Comparison of ENCODE assay signal across 28 mouse cellular contexts in the genomic region with DNA sequence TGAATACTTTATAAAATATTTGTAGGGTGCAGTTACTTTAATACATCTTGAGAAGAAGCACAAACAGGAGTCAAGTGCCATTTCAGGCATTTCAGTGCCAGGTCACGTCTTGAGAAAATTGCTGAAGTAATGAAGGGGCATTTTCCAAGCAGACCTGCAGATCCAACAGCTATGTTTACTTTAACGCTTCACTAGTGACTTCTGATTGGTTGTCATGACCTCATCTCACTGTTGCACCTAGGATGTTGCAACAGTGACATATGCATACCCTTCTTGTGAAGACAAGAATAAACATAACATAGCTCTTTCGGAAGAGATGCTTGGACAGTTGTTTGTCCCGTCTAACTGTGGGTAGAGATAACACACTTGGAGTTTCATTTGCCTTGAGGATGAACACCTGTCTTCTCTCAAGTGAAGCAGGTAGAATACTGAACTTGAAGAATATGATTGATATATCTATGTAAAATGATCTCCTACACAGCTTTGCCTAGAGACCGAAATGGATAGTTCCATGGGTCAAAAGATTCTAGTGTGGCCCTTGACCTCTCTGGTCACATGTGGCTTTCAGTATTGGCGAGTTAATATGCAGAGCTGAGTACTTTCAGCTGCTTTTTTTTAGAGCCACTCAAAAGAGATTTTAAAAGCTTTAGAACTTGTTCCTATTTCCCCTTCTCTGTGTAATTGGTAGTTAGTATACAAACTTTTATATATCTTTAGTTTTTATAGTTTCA.
DNase-seq lines count a peak whose midpoint lies in the region; ATAC-seq and TF ChIP-seq lines count a peak whose summit lies in the region.
"Had no signal": no experiment of that assay in that cellular context is flagged by ENCODE, and none has a peak within 500 bp of the region (broad histone marks: within the 10 kb centered on the region; RNA-seq: fewer than 3 reads in every experiment).

No protein-coding gene starts in this region.

- H3K4me2 ChIP-seq in hindbrain, postnatal 0 days (ENCODE audit: low read depth, low read length) = no peak overlapping the region
- H3K4me2 ChIP-seq in liver, postnatal 0 days (ENCODE audit: low read depth, low read length) = peak overlapping the region; percentile 22; the same call in 1 of the 2 replicates
- no peak overlapping the region for H3K4me2 ChIP-seq in embryonic facial prominence, embryonic 11.5 days (ENCODE audit: low read depth, low read length)
- H3K4me2 ChIP-seq: embryonic facial prominence, embryonic 12.5 days; heart, embryonic 12.5 days; hindbrain, embryonic 14.5 days; liver, embryonic 13.5 days; lung, embryonic 14.5 days; midbrain, embryonic 12.5 days had no signal

- H3K4me1 ChIP-seq in hindbrain, embryonic 10.5 days (replicated peaks) = peaks cover 85% of the 10 kb centered on the region
- H3K4me1 ChIP-seq in hindbrain, postnatal 0 days (ENCODE audit: insufficient read depth, low read length) = no peaks in the 10 kb centered on the region
- H3K4me1 ChIP-seq in liver, postnatal 0 days (ENCODE audit: insufficient read depth) = no peaks in the 10 kb centered on the region
- no peaks in the 10 kb centered on the region for H3K4me1 ChIP-seq in embryonic facial prominence, embryonic 11.5 days (ENCODE audit: control insufficient read depth, insufficient read depth, low read length)
- H3K4me1 ChIP-seq: liver, embryonic 13.5 days had no signal

- H3K9me3 ChIP-seq in hindbrain, embryonic 10.5 days = no peaks in the 10 kb centered on the region
- H3K9me3 ChIP-seq in hindbrain, postnatal 0 days (ENCODE audit: low read length) = no peaks in the 10 kb centered on the region
- no peaks in the 10 kb centered on the region for H3K9me3 ChIP-seq in liver, postnatal 0 days (ENCODE audit: low read length)
- no peaks in the 10 kb centered on the region for H3K9me3 ChIP-seq in embryonic facial prominence, embryonic 11.5 days (replicated peaks; ENCODE audit: control insufficient read depth, low read length)
- H3K9me3 ChIP-seq: embryonic facial prominence, embryonic 12.5 days; heart, embryonic 12.5 days; liver, embryonic 13.5 days; midbrain, embryonic 12.5 days had no signal

- H3K27ac ChIP-seq in hindbrain, embryonic 10.5 days = peak overlapping the region; percentile 70
- no peak overlapping the region for H3K27ac ChIP-seq in hindbrain, postnatal 0 days
- H3K27ac ChIP-seq in liver, postnatal 0 days (ENCODE audit: low read depth) = no peak overlapping the region
- H3K27ac ChIP-seq in embryonic facial prominence, embryonic 11.5 days (replicated peaks; ENCODE audit: low read depth, low read length) = no peak overlapping the region
- H3K27ac ChIP-seq: embryonic facial prominence, embryonic 12.5 days; heart, adult 2 months; hindbrain, embryonic 14.5 days; liver, embryonic 13.5 days; midbrain, embryonic 12.5 days had no signal

- 24% methylated on average over 6 of the region's 6 CpGs for WGBS in hindbrain, embryonic 10.5 days
- WGBS in hindbrain, postnatal 0 days = 44% methylated on average over 6 of the region's 6 CpGs
- 62% methylated on average over 6 of the region's 6 CpGs for WGBS in liver, postnatal 0 days (ENCODE audit: insufficient replicate concordance)
- 18% methylated on average over 6 of the region's 6 CpGs for WGBS in embryonic facial prominence, embryonic 11.5 days

- DNase-seq in hindbrain, embryonic 10.5 days (ENCODE audit: low spot score) = peak; percentile 30
- no peak for DNase-seq in hindbrain, postnatal 0 days (ENCODE audit: low spot score)
- no peak for DNase-seq in liver, postnatal 0 days
- no peak for DNase-seq in liver
- peak; percentile 75 for DNase-seq in embryo, embryonic 10 days (ENCODE audit: low spot score)
- peak; percentile 46 for DNase-seq in embryonic facial prominence, embryonic 11.5 days (ENCODE audit: low spot score)
- no peak for DNase-seq in thymus, postnatal 10 days (ENCODE audit: low spot score in 2 of 2)
- DNase-seq: adrenal gland, postnatal 10 days; cerebellum, adult 11 months; cerebellum, adult 9-10 months; cerebellum, postnatal 36 days; heart, adult 2 months; heart, postnatal 4 days; kidney, adult 18-20 months; kidney, postnatal 10 days; liver, embryonic 13.5 days; lung, embryonic 14.5 days; lung, postnatal 14 days; right cerebral cortex, adult 18-20 months; spleen, adult 18-20 months; thymus, postnatal 4 days had no signal

- TF ChIP-seq EP300 in liver, postnatal 0 days (IDR thresholded peaks at IDR 0.05; ENCODE audit: low read depth) = no peak

- H3K36me3 ChIP-seq in hindbrain, embryonic 10.5 days = no peaks in the 10 kb centered on the region
- H3K36me3 ChIP-seq in hindbrain, postnatal 0 days (ENCODE audit: insufficient read depth, low read length) = no peaks in the 10 kb centered on the region
- 0 out of 2 replicates have a peak, but pooled peaks cover 2% of the 10 kb centered on the region for H3K36me3 ChIP-seq in liver, postnatal 0 days (replicated peaks; ENCODE audit: insufficient read depth, low read length)
- H3K36me3 ChIP-seq in embryonic facial prominence, embryonic 11.5 days (replicated peaks; ENCODE audit: control insufficient read depth, insufficient read depth, low read depth, low read length) = no peaks in the 10 kb centered on the region
- H3K36me3 ChIP-seq: embryonic facial prominence, embryonic 12.5 days; heart, embryonic 12.5 days; liver, embryonic 13.5 days; midbrain, embryonic 12.5 days had no signal

- no peak overlapping the region for H3K9ac ChIP-seq in hindbrain, postnatal 0 days (replicated peaks; ENCODE audit: low read length)
- no peak overlapping the region for H3K9ac ChIP-seq in liver, postnatal 0 days (replicated peaks)
- no peak overlapping the region for H3K9ac ChIP-seq in embryonic facial prominence, embryonic 11.5 days (replicated peaks; ENCODE audit: low read length)
- H3K9ac ChIP-seq: embryonic facial prominence, embryonic 12.5 days; heart, embryonic 12.5 days; hindbrain, embryonic 14.5 days; liver, embryonic 13.5 days; lung, embryonic 14.5 days; midbrain, embryonic 12.5 days had no signal

- TF ChIP-seq CTCF in hindbrain, postnatal 0 days (IDR thresholded peaks at IDR 0.05; ENCODE audit: low read depth) = no peak
- TF ChIP-seq CTCF in liver, postnatal 0 days (IDR thresholded peaks at IDR 0.05; ENCODE audit: low read depth) = no peak

- no peak for ATAC-seq in hindbrain, postnatal 0 days
- peak; percentile 83 for ATAC-seq in liver, postnatal 0 days
- no peak for ATAC-seq in embryonic facial prominence, embryonic 11.5 days (replicated peaks; ENCODE audit: insufficient number of reproducible peaks, low FRiP score, low TSS enrichment, low read depth)
- ATAC-seq: forebrain, embryonic 16.5 days; inflammation-experienced regulatory T-cells, adult 6 months; Patski had no signal

- H3K4me3 ChIP-seq in hindbrain, embryonic 10.5 days = no peak overlapping the region
- no peak overlapping the region for H3K4me3 ChIP-seq in hindbrain, postnatal 0 days (ENCODE audit: low read length)
- no peak overlapping the region for H3K4me3 ChIP-seq in liver, postnatal 0 days (ENCODE audit: low read depth, low read length)
- no peak overlapping the region for H3K4me3 ChIP-seq in embryonic facial prominence, embryonic 11.5 days (ENCODE audit: low read depth, low read length)
- H3K4me3 ChIP-seq: embryonic facial prominence, embryonic 12.5 days; heart, adult 2 months; heart, embryonic 12.5 days; liver, embryonic 13.5 days; midbrain, embryonic 12.5 days had no signal

- H3K27me3 ChIP-seq in hindbrain, embryonic 10.5 days (ENCODE audit: insufficient read depth, poor library complexity, severe bottlenecking) = peaks cover 3% of the 10 kb centered on the region
- no peaks in the 10 kb centered on the region for H3K27me3 ChIP-seq in hindbrain, postnatal 0 days (ENCODE audit: insufficient read depth, low read length)
- H3K27me3 ChIP-seq in liver, postnatal 0 days (ENCODE audit: insufficient read depth, low read length) = no peaks in the 10 kb centered on the region
- H3K27me3 ChIP-seq in embryonic facial prominence, embryonic 11.5 days (ENCODE audit: control insufficient read depth, insufficient read depth, low read length) = no peaks in the 10 kb centered on the region
- H3K27me3 ChIP-seq: embryonic facial prominence, embryonic 12.5 days; heart, embryonic 12.5 days; liver, embryonic 13.5 days; midbrain, embryonic 12.5 days; Patski had no signal

Comparison
In these comparisons a context has a peak if more than half of its experiments do, and no peak if none do; other contexts are left out.
1. DNase-seq: peak in hindbrain, embryonic 10.5 days (single experiment), embryo, embryonic 10 days (single experiment) and embryonic facial prominence, embryonic 11.5 days (single experiment); none in hindbrain, postnatal 0 days (single experiment), liver, postnatal 0 days (single experiment), liver (single experiment) and thymus, postnatal 10 days (0 of 2).